Mouse (Mus musculus) heart, postnatal 0 days (tissue): ENCODE data around the gene A230050P20Rik.

Source experiments
- CTCF ChIP-seq: IDR thresholded peaks from 2 replicates; pipeline ENCODE4 v1.5.1; 2016; ENCODE audit warnings: antibody characterized with exemption, control low read depth, low read depth
- EP300 ChIP-seq: IDR thresholded peaks from 2 replicates; pipeline ENCODE4 v1.6.1; 2016; ENCODE audit warnings: antibody characterized with exemption, low read depth

GRCm38 (mm10) chr9:20870211-20871173 is 2.0 kb downstream of the A230050P20Rik start:
- TF ChIP-seq CTCF (no peak), EP300 (no peak)
